ENCODE assay signal across 12 mouse cellular contexts in genomic region chr6:140444855-140445465, GRCm38 (mm10). TPM values are rescaled to one million over a fixed set of nuclear protein-coding genes. Genes with fewer than 3 reads are reported as not detected.
A peak's percentile ranks its signal among the peaks of the same experiment; 100 is the strongest.
DNase-seq lines count a peak whose midpoint lies in the region; ATAC-seq lines count a peak whose summit lies in the region.
"Had no signal": no experiment of that assay in that cellular context is flagged by ENCODE, and none has a peak within 500 bp of the region (broad histone marks: within the 10 kb centered on the region; RNA-seq: fewer than 3 reads in every experiment).

No protein-coding gene starts in this region.

- H3K9ac ChIP-seq in heart, embryonic 12.5 days, result no peak overlapping the region
- no peak overlapping the region for H3K9ac ChIP-seq in embryonic facial prominence, embryonic 12.5 days
- H3K9ac ChIP-seq in hindbrain, embryonic 16.5 days (ENCODE audit: low read depth, low read length), result peak overlapping the region; percentile 22
- peak overlapping the region; percentile 14; the same call in 1 of the 2 replicates for H3K9ac ChIP-seq in neural tube, embryonic 15.5 days (replicated peaks)

- H3K4me2 ChIP-seq in heart, embryonic 12.5 days, result peak overlapping the region; percentile 27
- no peak overlapping the region for H3K4me2 ChIP-seq in embryonic facial prominence, embryonic 12.5 days (replicated peaks)
- H3K4me2 ChIP-seq in hindbrain, embryonic 16.5 days (ENCODE audit: low read length), result no peak overlapping the region
- H3K4me2 ChIP-seq in neural tube, embryonic 15.5 days, result peak overlapping the region; percentile 20

- no peaks in the 10 kb centered on the region for H3K27me3 ChIP-seq in heart, embryonic 12.5 days (replicated peaks)
- H3K27me3 ChIP-seq in embryonic facial prominence, embryonic 12.5 days, result no peaks in the 10 kb centered on the region
- H3K27me3 ChIP-seq in hindbrain, embryonic 16.5 days (replicated peaks; ENCODE audit: control insufficient read depth, insufficient read depth, low read length), result no peaks in the 10 kb centered on the region
- no peaks in the 10 kb centered on the region for H3K27me3 ChIP-seq in neural tube, embryonic 15.5 days (replicated peaks)

- WGBS in heart, embryonic 12.5 days, result 48% methylated on average over 10 of the region's 10 CpGs
- 45% methylated on average over 10 of the region's 10 CpGs for WGBS in embryonic facial prominence, embryonic 12.5 days
- 16% methylated on average over 10 of the region's 10 CpGs for WGBS in hindbrain, embryonic 16.5 days
- 12% methylated on average over 10 of the region's 10 CpGs for WGBS in neural tube, embryonic 15.5 days

- no peak for DNase-seq in heart, postnatal 25 days (ENCODE audit: low spot score)
- no peak for DNase-seq in thymus, postnatal 25 days
- no peak for DNase-seq in layer of hippocampus, postnatal 36 days
- no peak for DNase-seq in right cerebral cortex, postnatal 4 days
- DNase-seq: adrenal gland, adult 2 months; cerebellum, adult 11-12 months; heart, postnatal 10 days had no signal

- intact Hi-C loops in heart, postnatal 25 days (cut with DNase I), result no loop called here

- peaks cover 11% of the 10 kb centered on the region; the same call in 1 of the 2 replicates for H3K4me1 ChIP-seq in heart, embryonic 12.5 days (replicated peaks)
- peaks cover 9% of the 10 kb centered on the region for H3K4me1 ChIP-seq in embryonic facial prominence, embryonic 12.5 days
- H3K4me1 ChIP-seq in hindbrain, embryonic 16.5 days (ENCODE audit: control insufficient read depth, insufficient read depth, low read depth, low read length), result peaks cover 7% of the 10 kb centered on the region
- H3K4me1 ChIP-seq in neural tube, embryonic 15.5 days, result peaks cover 17% of the 10 kb centered on the region

- H3K9me3 ChIP-seq in heart, embryonic 12.5 days (replicated peaks), result no peaks in the 10 kb centered on the region
- no peaks in the 10 kb centered on the region for H3K9me3 ChIP-seq in embryonic facial prominence, embryonic 12.5 days
- H3K9me3 ChIP-seq in hindbrain, embryonic 16.5 days (ENCODE audit: control insufficient read depth, low read length), result no peaks in the 10 kb centered on the region
- no peaks in the 10 kb centered on the region for H3K9me3 ChIP-seq in neural tube, embryonic 15.5 days (replicated peaks)

- H3K27ac ChIP-seq in heart, embryonic 12.5 days (ENCODE audit: poor library complexity, severe bottlenecking), result no peak overlapping the region
- 0 out of 2 replicates have a peak overlapping the region, but pooled peaks have one; percentile 17 for H3K27ac ChIP-seq in embryonic facial prominence, embryonic 12.5 days
- no peak overlapping the region for H3K27ac ChIP-seq in hindbrain, embryonic 16.5 days (ENCODE audit: low read depth, low read length)
- 0 out of 2 replicates have a peak overlapping the region, but pooled peaks have one; percentile 18 for H3K27ac ChIP-seq in neural tube, embryonic 15.5 days (replicated peaks)

- H3K36me3 ChIP-seq in heart, embryonic 12.5 days, result no peaks in the 10 kb centered on the region
- H3K36me3 ChIP-seq in embryonic facial prominence, embryonic 12.5 days, result no peaks in the 10 kb centered on the region
- no peaks in the 10 kb centered on the region for H3K36me3 ChIP-seq in hindbrain, embryonic 16.5 days (ENCODE audit: control insufficient read depth, insufficient read depth, low read length)
- no peaks in the 10 kb centered on the region for H3K36me3 ChIP-seq in neural tube, embryonic 15.5 days

- no peak overlapping the region for H3K4me3 ChIP-seq in heart, embryonic 12.5 days
- H3K4me3 ChIP-seq in embryonic facial prominence, embryonic 12.5 days, result no peak overlapping the region
- H3K4me3 ChIP-seq in hindbrain, embryonic 16.5 days (ENCODE audit: low read length), result no peak overlapping the region
- H3K4me3 ChIP-seq in neural tube, embryonic 15.5 days (replicated peaks), result no peak overlapping the region
- H3K4me3 ChIP-seq: erythroblast, embryonic 14.5 days had no signal

- no peak for ATAC-seq in heart, embryonic 12.5 days (ENCODE audit: insufficient number of reproducible peaks, low FRiP score)
- ATAC-seq in embryonic facial prominence, embryonic 12.5 days (ENCODE audit: insufficient number of reproducible peaks, insufficient read depth, low FRiP score, low TSS enrichment), result no peak
- peak; percentile 55 for ATAC-seq in hindbrain, embryonic 16.5 days
- ATAC-seq in neural tube, embryonic 15.5 days (ENCODE audit: low FRiP score), result peak; percentile 54; the same call in 1 of the 2 replicates

RNA-seq across cellular contexts. Expression of gene Plekha5, which starts 21.1 kb away (rescaled TPM):
- polyA plus RNA-seq in heart, embryonic 12.5 days (2016; fragmentation: Nextera tagmentation; extraction: Ambion mirVana), result 21.9 and 22.3 TPM in 2 replicates
- 10 to 100 TPM; 27.2 to 31.0 TPM for total RNA-seq in heart, postnatal 25 days (2021)
- 54.2 and 59.4 TPM in 2 replicates for polyA plus RNA-seq in embryonic facial prominence, embryonic 12.5 days (2016; fragmentation: Nextera tagmentation; extraction: Ambion mirVana)
- 31.2 and 34.9 TPM in 2 replicates for polyA plus RNA-seq in hindbrain, embryonic 16.5 days (2015; fragmentation: Nextera tagmentation; extraction: Ambion mirVana)
- 33.9 and 40.9 TPM in 2 replicates for polyA plus RNA-seq in neural tube, embryonic 15.5 days (2015; fragmentation: Nextera tagmentation; extraction: Ambion mirVana)
- total RNA-seq in layer of hippocampus, postnatal 36 days (2021), result 100 to 1,000 TPM in 1 of 2 experiments, 10 to 100 TPM in 1; 98.9 to 118 TPM

Comparison
In these comparisons a context has a peak if more than half of its experiments do, and no peak if none do; other contexts are left out.
1. ATAC-seq: peak in hindbrain, embryonic 16.5 days (single experiment) and neural tube, embryonic 15.5 days (single experiment); none in heart, embryonic 12.5 days (single experiment) and embryonic facial prominence, embryonic 12.5 days (single experiment).
2. H3K27ac ChIP-seq: peak in embryonic facial prominence, embryonic 12.5 days (single experiment) and neural tube, embryonic 15.5 days (single experiment); none in heart, embryonic 12.5 days (single experiment) and hindbrain, embryonic 16.5 days (single experiment).
3. H3K4me2 ChIP-seq: peak in heart, embryonic 12.5 days (single experiment) and neural tube, embryonic 15.5 days (single experiment); none in embryonic facial prominence, embryonic 12.5 days (single experiment) and hindbrain, embryonic 16.5 days (single experiment).
4. H3K9ac ChIP-seq: peak in hindbrain, embryonic 16.5 days (single experiment) and neural tube, embryonic 15.5 days (single experiment); none in heart, embryonic 12.5 days (single experiment) and embryonic facial prominence, embryonic 12.5 days (single experiment).